Mouse (Mus musculus) cerebellum, adult 9-11 months (tissue): ENCODE measurements at regions not wholly inside any gene's neighbourhood (a gene's known extent, or its start where the extent isn't known, plus 50 kb on each side); places are given as distances from the start of the nearest gene placed in this dataset.

Experiments
- DNase-seq: peaks from one replicate; pipeline ENCODE4 v3.0.0; 2022

DNA sequence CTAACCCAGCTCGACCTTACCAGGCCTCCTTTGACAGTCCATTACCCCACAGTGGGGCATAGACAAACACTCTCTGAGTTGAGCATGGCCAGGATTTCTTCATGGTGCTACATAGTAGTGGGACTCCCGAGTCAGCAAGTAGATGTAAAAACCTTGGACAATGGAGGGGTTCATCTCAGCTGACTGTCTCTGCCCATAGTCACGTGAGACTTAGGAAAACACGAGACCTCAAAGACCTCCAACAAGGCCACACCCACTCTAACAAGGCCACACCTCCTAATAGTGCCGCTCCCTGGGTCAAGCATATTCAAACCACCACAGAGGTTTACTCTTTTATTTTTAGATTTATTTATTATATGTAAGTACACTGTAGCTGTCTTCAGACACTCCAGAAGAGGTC is 52.5 kb upstream of the Cldn24 start:
- DNase-seq: no peak

DNA sequence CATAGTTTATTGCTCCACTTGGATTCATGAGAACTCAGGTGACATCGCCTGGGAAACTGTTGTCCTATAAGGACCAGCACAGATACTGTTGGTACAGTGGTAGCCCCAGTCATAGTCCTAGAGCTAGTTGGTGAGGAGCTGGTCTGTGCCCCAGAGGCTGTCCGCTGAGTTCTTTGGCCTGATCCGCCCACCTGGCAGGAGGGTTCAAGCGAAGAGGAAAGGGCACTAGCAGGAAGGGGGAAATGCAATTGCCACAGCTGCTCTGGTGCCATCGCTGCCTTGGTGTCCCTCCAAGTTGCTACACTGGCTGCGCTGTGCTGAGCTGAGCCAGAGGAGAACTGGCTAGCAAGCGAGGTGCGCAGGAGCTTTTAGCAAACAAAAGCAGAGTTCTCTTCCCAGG is 53.2 kb upstream of the Cldn24 start:
- DNase-seq: no peak

DNA sequence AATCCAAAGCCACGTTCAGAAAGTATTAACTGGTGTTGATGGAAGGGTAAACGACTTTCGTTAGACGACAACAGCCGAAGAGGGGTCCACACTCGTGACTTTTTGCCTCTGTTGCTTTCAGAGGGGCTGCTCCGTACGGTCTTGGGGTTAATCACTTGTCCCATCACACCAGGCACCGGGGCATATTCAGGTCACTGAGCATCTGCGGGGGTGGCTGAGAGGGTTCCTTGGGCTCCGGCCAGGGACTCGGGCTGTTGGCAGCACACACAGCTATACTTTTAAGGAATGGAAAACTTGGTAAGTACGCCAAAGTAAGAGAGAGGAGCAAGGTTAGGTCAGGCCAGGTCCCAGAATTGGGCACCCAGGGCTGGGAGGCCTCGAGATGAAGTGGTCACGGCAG is 50.7 kb upstream of the Cdkn2aip start:
- peak; percentile 10 for DNase-seq

DNA sequence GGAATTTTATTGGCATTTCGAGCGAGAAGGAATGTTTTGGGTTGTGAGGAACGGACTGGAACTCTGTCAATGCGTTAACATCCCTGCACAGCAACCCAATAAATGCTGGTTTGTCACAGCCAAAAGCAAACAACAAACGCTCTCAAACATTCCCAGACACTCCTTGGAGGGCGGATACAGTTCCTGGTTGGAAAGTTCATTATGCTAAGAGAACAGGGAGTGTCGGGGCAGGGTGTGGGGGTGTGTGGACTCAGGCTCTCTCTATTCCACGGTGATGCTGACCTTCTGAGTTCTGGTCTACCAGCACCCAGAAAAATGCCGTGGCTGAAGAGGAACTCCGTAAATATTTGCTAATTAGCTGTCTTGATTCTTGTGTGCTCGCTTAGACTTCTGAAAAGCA is 50.3 kb upstream of the Cdkn2aip start:
- no peak for DNase-seq
